Mouse (Mus musculus) liver, embryonic 14.5 days (tissue): ENCODE results near the gene Prrc2c.

ENCODE experiments used
- CTCF ChIP-seq: IDR thresholded peaks from 2 replicates; pipeline ENCODE4 v1.5.1; 2016; ENCODE audit warnings: antibody characterized with exemption, low read depth, control low read depth
- EP300 ChIP-seq: IDR thresholded peaks from 2 replicates; pipeline ENCODE4 v1.6.1; 2016; ENCODE audit warnings: antibody characterized with exemption, low read depth

GRCm38 (mm10) chr1:162693721-162694120, 46.6 kb downstream of the Prrc2c start:
- TF ChIP-seq CTCF (no peak), EP300 (no peak)
